Mouse (Mus musculus) neural tube, embryonic 11.5 days (tissue): ENCODE measurements around the gene Bcap29. TPM values are rescaled to one million over a fixed set of nuclear protein-coding genes. Genes with fewer than 3 reads are reported as not detected.

Experiments
- ATAC-seq: fragments of 200-750 bp; cut with Nextera tagmentation; 2 replicates; pipeline ENCODE4 v1.8.0; 2017; ENCODE audit warnings: moderate number of reproducible peaks, mild to moderate bottlenecking, moderate TSS enrichment, moderate library complexity; ENCODE audit not compliant: insufficient read depth, low FRiP score, low TSS enrichment
- DNase-seq: peaks from one replicate; pipeline ENCODE4 v3.0.0-alpha.2; 2015; ENCODE audit warnings: low spot score
- H3K27ac ChIP-seq: fragments of 300-500 bp; sonication (generic); 2 replicates; pipeline ENCODE4 v1.5.1; 2014; ENCODE audit warnings: low read depth, mild to moderate bottlenecking, low read length
- H3K27me3 ChIP-seq: fragments of 300-500 bp; sonication (generic); 2 replicates; pipeline ENCODE4 v1.6.1; 2014; ENCODE audit warnings: mild to moderate bottlenecking, low read length, mixed read lengths; ENCODE audit not compliant: control insufficient read depth, insufficient read depth
- H3K36me3 ChIP-seq: fragments of 300-500 bp; sonication (generic); 2 replicates; pipeline ENCODE4 v1.6.1; 2014; ENCODE audit warnings: mild to moderate bottlenecking, low read length, moderate library complexity, mixed read lengths; ENCODE audit not compliant: control insufficient read depth, insufficient read depth
- H3K4me1 ChIP-seq: fragments of 300-500 bp; sonication (generic); 2 replicates; pipeline ENCODE4 v1.6.1; 2014; ENCODE audit warnings: low read length, mixed read lengths; ENCODE audit not compliant: control insufficient read depth, insufficient read depth
- H3K4me2 ChIP-seq: fragments of 300-500 bp; sonication (generic); 2 replicates; pipeline ENCODE4 v1.6.1; 2014; ENCODE audit warnings: low read depth, mild to moderate bottlenecking, moderate library complexity
- H3K4me3 ChIP-seq: fragments of 300-500 bp; sonication (generic); 2 replicates; pipeline ENCODE4 v1.5.1; 2014; ENCODE audit warnings: low read depth, low read length
- H3K9ac ChIP-seq: fragments of 300-500 bp; sonication (generic); 2 replicates; pipeline ENCODE4 v1.6.1; 2014; ENCODE audit warnings: mild to moderate bottlenecking, low read length
- H3K9me3 ChIP-seq: fragments of 300-500 bp; sonication (generic); 2 replicates; pipeline ENCODE4 v1.6.1; 2016; ENCODE audit warnings: low read length; ENCODE audit not compliant: control insufficient read depth
- WGBS: fragments of 180-500 bp; shearing (Covaris S2); extraction: QIAGEN DNeasy Blood & Tissue Kit; methylation state at CpG from one replicate; pipeline ENCODE4 v1.1.7; 2014; 5-methylcytosine and 5-hydroxymethylcytosine counted together
- polyA plus RNA-seq: library from polyadenylated mRNA; unstranded; fragments of >200 nt; fragmentation: Nextera tagmentation; extraction: Ambion mirVana; gene quantifications from 2 replicates; pipeline ENCODE4 v1.2.1, GENCODE M21; 2014

Bcap29 gene
- polyA plus RNA-seq, 1 experiment from 2014 or later, result 28.8 TPM

DNA sequence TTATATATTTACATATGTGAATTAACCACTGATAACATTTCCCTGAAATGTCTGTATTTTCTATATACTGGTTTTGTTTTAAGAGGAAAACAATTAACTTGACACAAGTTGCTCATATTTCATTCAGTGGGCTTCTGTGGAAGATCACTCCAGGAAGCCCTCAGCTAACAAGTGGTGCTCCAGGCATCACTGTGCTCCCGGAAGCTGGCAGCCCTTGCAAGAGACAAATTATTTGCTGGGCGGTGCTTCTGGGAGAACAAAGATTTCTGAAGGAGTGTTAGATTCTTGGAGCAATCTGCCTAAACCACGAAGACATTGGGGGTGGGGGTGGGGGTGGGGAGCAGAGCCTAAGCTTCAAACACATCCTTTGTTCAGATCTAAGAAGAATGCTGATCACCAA is 42.4 kb downstream of the Bcap29 start:
- no peaks in the 10 kb centered on the region for H3K4me1 ChIP-seq
- H3K27ac ChIP-seq, result no peak overlapping the region
- WGBS, result 29% methylated on average over 3 of the region's 3 CpGs

DNA sequence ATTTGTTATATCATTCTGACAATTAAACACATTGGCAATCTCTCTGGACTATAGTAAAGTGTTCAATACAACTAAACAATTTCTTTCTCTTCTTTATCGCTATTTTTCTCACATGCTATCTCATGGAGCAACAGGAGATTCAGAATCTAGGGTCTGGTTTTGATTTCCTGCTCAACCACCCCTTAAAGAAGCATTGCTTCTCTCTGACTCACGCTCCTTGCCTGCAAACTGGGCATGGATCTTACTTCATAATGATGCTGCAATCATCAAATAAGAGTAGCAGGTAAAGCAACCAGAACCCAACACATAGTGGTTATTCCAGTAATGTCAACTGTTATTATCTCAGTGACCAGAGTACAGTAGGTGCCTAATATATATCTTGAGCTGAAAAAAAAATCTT is 50.7 kb downstream of the Bcap29 start:
- no peak overlapping the region for H3K4me3 ChIP-seq
- H3K27ac ChIP-seq, result no peak overlapping the region
- 89% methylated on average over 2 of the region's 2 CpGs for WGBS
- no peak for DNase-seq
- no peaks in the 10 kb centered on the region for H3K27me3 ChIP-seq
- no peak overlapping the region for H3K9ac ChIP-seq
- H3K9me3 ChIP-seq, result no peaks in the 10 kb centered on the region
- H3K36me3 ChIP-seq, result no peaks in the 10 kb centered on the region
- no peaks in the 10 kb centered on the region for H3K4me1 ChIP-seq
- no peak overlapping the region for H3K4me2 ChIP-seq
- ATAC-seq, result no peak

More for the DNA sequence above, 42.4 kb downstream of the Bcap29 start:
- Histone ChIP-seq H3K4me2 (no peak overlapping the region), H3K9me3 (no peaks in the 10 kb centered on the region), H3K9ac (no peak overlapping the region), H3K4me3 (no peak overlapping the region), H3K36me3 (no peaks in the 10 kb centered on the region), H3K27me3 (no peaks in the 10 kb centered on the region)
- DNase-seq (no peak), ATAC-seq (no peak)

DNA sequence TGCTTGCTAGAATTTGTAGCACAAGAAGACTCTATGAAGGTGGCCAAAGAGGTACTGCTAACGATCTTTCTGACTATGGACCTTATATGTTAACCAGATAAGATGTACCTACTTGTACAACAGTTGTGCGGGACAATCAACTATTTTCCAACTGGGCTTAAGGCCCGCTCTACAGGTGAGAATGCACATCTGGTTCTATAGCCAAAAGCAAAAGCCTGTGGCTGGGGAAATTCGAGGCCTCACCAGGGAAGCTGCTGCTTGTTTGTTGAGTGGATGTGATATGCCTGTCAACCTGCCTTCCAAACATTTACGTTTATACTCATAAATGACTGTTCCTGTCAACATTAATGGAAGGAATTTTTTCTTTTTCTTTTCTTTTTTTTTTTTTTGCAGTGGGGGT is 52.4 kb downstream of the Bcap29 start:
- H3K4me1 ChIP-seq, result no peaks in the 10 kb centered on the region
- no peak overlapping the region for H3K4me3 ChIP-seq
- no peak for DNase-seq
- no peak overlapping the region for H3K27ac ChIP-seq
- no peak for ATAC-seq
- no peak overlapping the region for H3K9ac ChIP-seq
- no peaks in the 10 kb centered on the region for H3K9me3 ChIP-seq
- no peaks in the 10 kb centered on the region for H3K27me3 ChIP-seq
- no peak overlapping the region for H3K4me2 ChIP-seq
- no peaks in the 10 kb centered on the region for H3K36me3 ChIP-seq
- WGBS, result 88% methylated on average over 5 of the region's 5 CpGs

DNA sequence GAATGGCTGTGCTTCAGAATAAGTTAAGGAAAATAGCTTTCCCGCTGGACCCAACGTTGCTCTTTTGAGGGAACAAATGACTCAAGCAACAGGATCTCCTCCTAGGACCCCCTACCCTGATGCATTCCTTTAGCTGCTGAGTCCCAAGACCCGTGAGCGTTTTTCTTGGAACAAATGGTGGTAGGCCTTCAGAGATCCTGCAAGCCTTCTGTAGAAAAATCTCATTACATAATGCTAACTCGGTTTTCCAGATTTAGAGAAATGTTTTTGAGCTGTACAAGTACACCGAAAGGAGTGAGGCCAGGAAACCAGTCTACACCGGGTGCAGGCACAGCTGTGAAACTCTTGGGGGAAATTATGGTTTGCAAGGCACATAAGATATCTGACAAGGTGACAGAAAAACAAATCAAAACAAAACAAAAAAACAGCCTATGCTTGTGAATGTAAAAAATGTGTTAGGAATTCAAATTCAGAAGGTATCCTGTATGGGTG is 53.1 kb downstream of the Bcap29 start:
- DNase-seq, result no peak

DNA sequence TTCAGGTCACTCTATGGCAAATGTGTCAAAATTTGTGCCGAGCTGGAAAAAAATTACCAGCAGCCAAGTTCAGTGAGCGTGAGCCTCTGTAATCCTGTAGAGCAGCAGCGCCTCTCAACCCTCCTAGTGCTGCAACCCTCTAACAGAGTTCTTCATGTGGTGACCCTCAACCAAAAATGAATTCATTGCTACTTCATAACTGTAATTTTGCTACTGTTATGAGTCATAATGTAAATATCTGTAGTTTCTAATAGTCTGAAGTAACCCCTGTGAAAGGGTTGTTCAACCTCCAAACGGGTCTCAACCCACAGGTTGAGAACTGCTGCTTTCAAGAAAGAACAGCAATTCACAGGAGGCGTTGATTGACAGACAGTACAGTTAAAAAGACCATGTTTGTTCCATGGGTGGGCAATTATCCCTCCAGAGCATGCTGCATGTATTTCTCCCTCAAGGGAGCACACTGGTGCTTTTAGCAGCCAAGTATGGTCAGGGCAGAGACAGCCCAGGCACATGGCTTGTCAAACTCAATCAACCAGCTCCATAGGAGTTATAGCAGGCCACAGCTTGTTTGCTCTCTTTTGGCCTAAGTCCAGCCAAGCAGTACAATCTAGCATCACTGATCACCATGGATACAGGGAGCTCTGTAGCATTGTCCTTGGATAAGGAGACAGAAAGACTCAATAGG is 53.7 kb downstream of the Bcap29 start:
- Histone ChIP-seq H3K36me3 (no peaks in the 10 kb centered on the region), H3K9ac (no peak overlapping the region), H3K9me3 (no peaks in the 10 kb centered on the region), H3K27ac (no peak overlapping the region), H3K4me1 (no peaks in the 10 kb centered on the region), H3K27me3 (no peaks in the 10 kb centered on the region), H3K4me2 (no peak overlapping the region), H3K4me3 (no peak overlapping the region)
- WGBS, result 85% methylated on average over 5 of the region's 5 CpGs
- ATAC-seq (peak; percentile 58), DNase-seq (peak; percentile 22)

More for the DNA sequence above, 53.1 kb downstream of the Bcap29 start:
- H3K27me3 ChIP-seq, result no peaks in the 10 kb centered on the region
- H3K4me3 ChIP-seq, result no peak overlapping the region
- WGBS, result 70% methylated on average over 7 of the region's 7 CpGs
- H3K4me2 ChIP-seq, result no peak overlapping the region
- ATAC-seq, result no peak
- H3K4me1 ChIP-seq, result no peaks in the 10 kb centered on the region
- no peaks in the 10 kb centered on the region for H3K36me3 ChIP-seq
- no peak overlapping the region for H3K9ac ChIP-seq
- H3K27ac ChIP-seq, result no peak overlapping the region
- H3K9me3 ChIP-seq, result no peaks in the 10 kb centered on the region

DNA sequence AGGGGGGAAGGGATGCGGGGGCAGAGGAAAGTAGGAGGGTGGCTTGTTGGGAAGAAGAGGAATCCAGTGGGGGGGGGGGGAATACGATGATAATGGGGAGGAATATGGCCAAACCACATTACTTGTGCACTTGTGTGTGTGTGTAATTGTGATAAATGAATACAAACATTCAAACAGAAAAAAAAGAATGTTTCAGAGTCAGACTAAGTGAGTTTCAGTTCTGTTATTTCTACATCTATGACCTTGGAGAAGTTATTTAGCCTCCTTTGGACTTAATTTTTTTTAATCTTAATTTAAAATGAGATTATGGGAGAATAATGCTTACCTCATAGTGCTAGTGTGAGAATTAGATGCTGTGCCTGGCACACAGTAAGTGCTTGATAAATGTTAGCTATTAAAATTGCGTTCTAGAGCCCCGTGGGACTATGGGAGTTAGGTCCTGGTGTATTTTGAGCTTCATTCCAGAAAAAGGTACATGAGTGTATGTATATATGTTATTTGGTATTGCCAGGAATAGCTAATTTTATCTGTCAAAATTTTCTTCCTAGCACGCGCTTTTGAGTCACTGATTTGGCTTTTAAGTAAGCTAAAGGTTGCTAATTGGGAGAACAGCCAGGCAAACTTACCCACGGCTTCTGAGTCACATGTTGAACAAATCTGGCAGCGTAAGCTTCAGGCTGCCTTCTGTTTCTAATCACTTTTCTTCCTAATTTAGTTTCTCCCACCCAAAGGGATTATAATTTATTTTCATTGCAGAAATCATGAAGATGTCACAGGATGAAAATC is 55.6 kb downstream of the Bcap29 start:
- WGBS, result 89% methylated on average over 8 of the region's 8 CpGs

DNA sequence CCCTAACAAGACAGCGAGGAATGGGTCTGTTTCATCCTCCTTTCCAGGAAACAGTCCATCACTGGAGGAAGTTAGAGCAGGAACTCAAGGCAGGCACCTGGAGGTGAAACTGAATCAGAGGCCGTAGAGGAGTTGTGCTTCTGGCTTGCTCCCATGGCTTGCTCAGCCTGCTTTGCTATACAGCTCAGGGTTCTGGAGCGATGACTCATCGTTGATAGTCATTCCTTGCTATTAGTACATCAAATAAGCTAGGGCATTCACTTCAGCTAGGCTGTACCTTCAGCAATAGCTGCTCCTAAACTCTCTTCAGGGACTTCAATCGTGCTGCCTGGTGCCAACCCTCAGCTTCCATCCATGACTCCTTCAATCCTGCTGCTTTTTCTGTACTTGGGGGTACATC is 60.0 kb downstream of the Bcap29 start:
- H3K9me3 ChIP-seq, result no peaks in the 10 kb centered on the region
- no peaks in the 10 kb centered on the region for H3K27me3 ChIP-seq
- H3K4me1 ChIP-seq, result no peaks in the 10 kb centered on the region
- no peak for ATAC-seq
- no peak for DNase-seq
- H3K36me3 ChIP-seq, result no peaks in the 10 kb centered on the region
- WGBS, result 89% methylated on average over 5 of the region's 5 CpGs
- H3K4me2 ChIP-seq, result no peak overlapping the region
- H3K27ac ChIP-seq, result no peak overlapping the region
- H3K9ac ChIP-seq, result no peak overlapping the region
- no peak overlapping the region for H3K4me3 ChIP-seq

More for the DNA sequence above, 55.6 kb downstream of the Bcap29 start:
- Histone ChIP-seq H3K9ac (no peak overlapping the region), H3K36me3 (no peaks in the 10 kb centered on the region), H3K4me1 (no peaks in the 10 kb centered on the region), H3K4me3 (no peak overlapping the region), H3K4me2 (no peak overlapping the region), H3K27ac (no peak overlapping the region), H3K9me3 (no peaks in the 10 kb centered on the region), H3K27me3 (no peaks in the 10 kb centered on the region)
- no peak for DNase-seq
- ATAC-seq, result no peak

DNA sequence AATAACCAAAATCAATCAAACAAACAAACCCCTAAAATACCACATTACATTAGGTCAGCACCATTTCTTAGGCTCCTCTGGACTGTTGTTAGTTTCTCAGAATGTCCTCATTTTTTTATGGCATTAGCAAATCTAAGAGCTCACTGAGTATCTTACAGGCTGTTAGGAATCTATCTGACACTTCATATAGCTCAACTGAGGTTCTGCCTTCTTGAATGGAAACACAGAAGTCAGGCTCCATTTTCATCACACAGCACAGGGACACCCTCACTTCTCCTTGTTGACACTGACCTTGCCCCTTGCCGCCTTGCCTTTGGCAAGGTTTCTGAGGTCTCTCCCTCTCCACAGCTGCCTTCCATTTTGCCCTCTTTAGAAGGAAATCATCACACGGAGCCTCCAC is 64.7 kb downstream of the Bcap29 start:
- no peak overlapping the region for H3K9ac ChIP-seq
- H3K4me1 ChIP-seq, result no peaks in the 10 kb centered on the region
- DNase-seq (no peak), ATAC-seq (no peak)
- H3K4me3 ChIP-seq, result no peak overlapping the region
- H3K27me3 ChIP-seq, result no peaks in the 10 kb centered on the region
- 77% methylated on average over 2 of the region's 2 CpGs for WGBS
- no peak overlapping the region for H3K4me2 ChIP-seq
- no peaks in the 10 kb centered on the region for H3K9me3 ChIP-seq
- H3K27ac ChIP-seq, result no peak overlapping the region
- no peaks in the 10 kb centered on the region for H3K36me3 ChIP-seq

DNA sequence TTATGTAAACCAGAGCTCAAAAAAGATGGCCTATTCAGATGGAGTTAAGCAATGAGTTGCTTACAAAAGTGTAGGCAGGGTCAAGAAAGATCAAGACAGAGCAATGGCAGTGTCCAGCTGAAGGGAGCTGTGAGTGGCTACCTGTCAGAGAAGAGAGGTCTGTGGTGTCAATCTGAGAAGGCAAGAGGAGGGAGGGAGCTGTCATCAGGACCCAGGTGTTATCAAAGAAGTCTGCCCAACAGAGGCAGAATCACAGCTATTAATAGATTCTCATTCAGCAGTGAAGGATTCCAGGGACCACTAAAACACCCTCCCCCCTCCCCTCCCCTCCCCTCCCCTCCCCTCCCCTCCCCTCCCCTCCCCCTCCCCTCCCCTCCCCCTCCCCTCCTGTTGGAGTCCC is 65.8 kb downstream of the Bcap29 start:
- Histone ChIP-seq H3K27me3 (no peaks in the 10 kb centered on the region), H3K9ac (no peak overlapping the region), H3K9me3 (no peaks in the 10 kb centered on the region), H3K4me2 (no peak overlapping the region), H3K27ac (no peak overlapping the region), H3K36me3 (no peaks in the 10 kb centered on the region), H3K4me3 (no peak overlapping the region), H3K4me1 (no peaks in the 10 kb centered on the region)
- ATAC-seq (no peak), DNase-seq (no peak)
